9 mouse cellular contexts compared by ENCODE assay signal in the genomic region with DNA sequence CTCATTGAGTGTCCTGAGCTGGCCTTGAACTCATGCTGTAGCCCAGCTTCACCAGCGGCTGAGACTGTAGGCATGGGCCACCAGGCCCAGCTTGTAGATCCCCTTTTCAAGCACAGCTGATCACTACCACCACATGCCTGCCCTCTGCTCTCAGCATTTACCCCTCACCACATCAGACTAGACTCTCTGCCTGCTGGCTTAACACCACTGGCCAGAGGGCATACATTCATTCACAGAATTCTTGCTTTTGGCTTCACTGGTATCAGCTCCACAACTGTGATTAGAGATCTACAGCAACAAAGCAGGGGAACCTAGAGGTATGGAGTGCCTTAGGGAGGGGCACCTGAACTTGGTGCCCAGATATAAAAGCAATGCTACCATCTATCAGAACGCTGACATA. TPM values are rescaled to one million over a fixed set of nuclear protein-coding genes. Genes with fewer than 3 reads are reported as not detected.
DNase-seq lines count a peak whose midpoint lies in the region; ATAC-seq and TF ChIP-seq lines count a peak whose summit lies in the region.
"Had no signal": no experiment of that assay in that cellular context is flagged by ENCODE, and none has a peak within 500 bp of the region (broad histone marks: within the 10 kb centered on the region; RNA-seq: fewer than 3 reads in every experiment).

No protein-coding gene starts in this region.

- 95% methylated on average over 2 of the region's 2 CpGs for WGBS in lung, embryonic 14.5 days
- WGBS in forebrain, embryonic 12.5 days = 96% methylated on average over 2 of the region's 2 CpGs
- WGBS in limb, embryonic 10.5 days = 89% methylated on average over 2 of the region's 2 CpGs
- WGBS in neural tube, embryonic 14.5 days = 93% methylated on average over 2 of the region's 2 CpGs

- H3K4me2 ChIP-seq in lung, embryonic 14.5 days = peak overlapping the region; percentile 65
- peak overlapping the region; percentile 55 for H3K4me2 ChIP-seq in forebrain, embryonic 12.5 days
- peak overlapping the region; percentile 41 for H3K4me2 ChIP-seq in neural tube, embryonic 14.5 days (ENCODE audit: low read depth, low read length)

- no peaks in the 10 kb centered on the region for H3K27me3 ChIP-seq in lung, embryonic 14.5 days (ENCODE audit: insufficient read depth, low read length)
- H3K27me3 ChIP-seq in forebrain, embryonic 12.5 days = 0 out of 2 replicates have a peak, but pooled peaks cover 7% of the 10 kb centered on the region
- no peaks in the 10 kb centered on the region for H3K27me3 ChIP-seq in limb, embryonic 10.5 days (ENCODE audit: low read depth, poor library complexity, severe bottlenecking)
- H3K27me3 ChIP-seq in neural tube, embryonic 14.5 days (ENCODE audit: control insufficient read depth, insufficient read depth, low read length) = no peaks in the 10 kb centered on the region

- ATAC-seq in lung, embryonic 14.5 days (ENCODE audit: insufficient read depth) = no peak
- no peak for ATAC-seq in forebrain, embryonic 12.5 days (ENCODE audit: low FRiP score)
- ATAC-seq in neural tube, embryonic 14.5 days (ENCODE audit: low read depth) = no peak

- peaks cover 29% of the 10 kb centered on the region for H3K36me3 ChIP-seq in lung, embryonic 14.5 days (ENCODE audit: insufficient read depth)
- peaks cover 25% of the 10 kb centered on the region for H3K36me3 ChIP-seq in forebrain, embryonic 12.5 days (replicated peaks)
- H3K36me3 ChIP-seq in limb, embryonic 10.5 days = peaks cover 36% of the 10 kb centered on the region
- H3K36me3 ChIP-seq in neural tube, embryonic 14.5 days (ENCODE audit: control insufficient read depth, insufficient read depth, low read length) = peaks cover 6% of the 10 kb centered on the region

- 0 out of 2 replicates have a peak overlapping the region, but pooled peaks have one; percentile 0 for H3K9ac ChIP-seq in lung, embryonic 14.5 days
- H3K9ac ChIP-seq in forebrain, embryonic 12.5 days = no peak overlapping the region
- H3K9ac ChIP-seq in neural tube, embryonic 14.5 days (replicated peaks; ENCODE audit: low read depth, low read length) = no peak overlapping the region

- intact Hi-C loops in gastrocnemius, postnatal 36 days (cut with DNase I) = no loop called here

- peak overlapping the region; percentile 49 for H3K4me3 ChIP-seq in lung, embryonic 14.5 days (ENCODE audit: low read depth, low read length)
- peak overlapping the region; percentile 46; the same call in 1 of the 2 replicates for H3K4me3 ChIP-seq in forebrain, embryonic 12.5 days (replicated peaks)
- H3K4me3 ChIP-seq in limb, embryonic 10.5 days = peak overlapping the region; percentile 54; the same call in 1 of the 2 replicates
- peak overlapping the region; percentile 40; the same call in 1 of the 2 replicates for H3K4me3 ChIP-seq in neural tube, embryonic 14.5 days (ENCODE audit: low read depth, low read length)

- no peak for DNase-seq in lung, embryonic 14.5 days
- DNase-seq in lung, postnatal 14 days = no peak
- no peak for DNase-seq in limb, embryonic 10.5 days (ENCODE audit: low spot score)
- no peak for DNase-seq in retina, embryonic 14.5 days (ENCODE audit: low spot score)
- DNase-seq in ovary, adult 18-20 months (ENCODE audit: low spot score) = no peak
- no peak for DNase-seq in gastrocnemius, postnatal 36 days

- H3K27ac ChIP-seq in lung, embryonic 14.5 days (ENCODE audit: low read depth) = no peak overlapping the region
- H3K27ac ChIP-seq in forebrain, embryonic 12.5 days = no peak overlapping the region
- H3K27ac ChIP-seq in limb, embryonic 10.5 days = no peak overlapping the region
- H3K27ac ChIP-seq in neural tube, embryonic 14.5 days (ENCODE audit: low read depth, low read length) = no peak overlapping the region

- peaks cover 6% of the 10 kb centered on the region; the same call in 1 of the 2 replicates for H3K4me1 ChIP-seq in lung, embryonic 14.5 days (ENCODE audit: insufficient read depth)
- peaks cover 14% of the 10 kb centered on the region for H3K4me1 ChIP-seq in forebrain, embryonic 12.5 days
- H3K4me1 ChIP-seq in limb, embryonic 10.5 days = peaks cover 27% of the 10 kb centered on the region
- peaks cover 6% of the 10 kb centered on the region; the same call in 1 of the 2 replicates for H3K4me1 ChIP-seq in neural tube, embryonic 14.5 days (ENCODE audit: control insufficient read depth, insufficient read depth, low read length)

- H3K9me3 ChIP-seq in lung, embryonic 14.5 days (ENCODE audit: low read depth, low read length) = no peaks in the 10 kb centered on the region
- H3K9me3 ChIP-seq in forebrain, embryonic 12.5 days = no peaks in the 10 kb centered on the region
- H3K9me3 ChIP-seq in limb, embryonic 10.5 days (replicated peaks) = no peaks in the 10 kb centered on the region
- no peaks in the 10 kb centered on the region for H3K9me3 ChIP-seq in neural tube, embryonic 14.5 days (ENCODE audit: control insufficient read depth, low read length)

- no peak for TF ChIP-seq CTCF in lung, embryonic 14.5 days (IDR thresholded peaks at IDR 0.05; ENCODE audit: low read depth)

RNA-seq across cellular contexts. Expression of a gene that starts 5.2 kb away (rescaled TPM):
- polyA plus RNA-seq in lung, embryonic 14.5 days (2014; fragmentation: Nextera tagmentation; extraction: Ambion mirVana) = 93.5 and 94.5 TPM in 2 replicates
- polyA plus RNA-seq in forebrain, embryonic 12.5 days (2016; fragmentation: Nextera tagmentation; extraction: Ambion mirVana) = 56.4 and 60.7 TPM in 2 replicates
- polyA plus RNA-seq in limb, embryonic 10.5 days (2016; fragmentation: Nextera tagmentation; extraction: Ambion mirVana) = 74.9 and 79.2 TPM in 2 replicates
- 98.8 and 110 TPM in 2 replicates for polyA plus RNA-seq in neural tube, embryonic 14.5 days (2014; fragmentation: Nextera tagmentation; extraction: Ambion mirVana)
- total RNA-seq in gastrocnemius, postnatal 36 days (2021) = 10 to 100 TPM; 58.2 to 68.0 TPM

RNA-seq across cellular contexts. Expression of a gene that starts 19.1 kb away (rescaled TPM):
- not detected in 2 replicates for polyA plus RNA-seq in lung, embryonic 14.5 days (2014; fragmentation: Nextera tagmentation; extraction: Ambion mirVana)
- not detected in 2 replicates for polyA plus RNA-seq in forebrain, embryonic 12.5 days (2016; fragmentation: Nextera tagmentation; extraction: Ambion mirVana)
- polyA plus RNA-seq in limb, embryonic 10.5 days (2016; fragmentation: Nextera tagmentation; extraction: Ambion mirVana) = not detected in 2 replicates
- not detected in 2 replicates for polyA plus RNA-seq in neural tube, embryonic 14.5 days (2014; fragmentation: Nextera tagmentation; extraction: Ambion mirVana)
- not detected for total RNA-seq in gastrocnemius, postnatal 36 days (2021)
- total RNA-seq: gastrocnemius, postnatal 4 days had no signal

RNA-seq across cellular contexts. Expression of a gene that starts 20.7 kb away (rescaled TPM):
- 5.5 and 7.3 TPM in 2 replicates for polyA plus RNA-seq in lung, embryonic 14.5 days (2014; fragmentation: Nextera tagmentation; extraction: Ambion mirVana)
- polyA plus RNA-seq in forebrain, embryonic 12.5 days (2016; fragmentation: Nextera tagmentation; extraction: Ambion mirVana) = 21.5 and 22.9 TPM in 2 replicates
- 5.9 and 7.9 TPM in 2 replicates for polyA plus RNA-seq in limb, embryonic 10.5 days (2016; fragmentation: Nextera tagmentation; extraction: Ambion mirVana)
- polyA plus RNA-seq in neural tube, embryonic 14.5 days (2014; fragmentation: Nextera tagmentation; extraction: Ambion mirVana) = 65.1 and 76.5 TPM in 2 replicates
- total RNA-seq in gastrocnemius, postnatal 36 days (2021) = 1 to 10 TPM; 3.8 to 4.0 TPM

RNA-seq across cellular contexts. Expression of a gene that starts 23.3 kb away (rescaled TPM):
- polyA plus RNA-seq in lung, embryonic 14.5 days (2014; fragmentation: Nextera tagmentation; extraction: Ambion mirVana) = 0.09 TPM in 1 of 2 replicates, not detected in the other
- polyA plus RNA-seq in forebrain, embryonic 12.5 days (2016; fragmentation: Nextera tagmentation; extraction: Ambion mirVana) = 0.09 TPM in 2 replicates
- polyA plus RNA-seq in limb, embryonic 10.5 days (2016; fragmentation: Nextera tagmentation; extraction: Ambion mirVana) = 0.15 TPM in 1 of 2 replicates, not detected in the other
- 0.13 and 0.31 TPM in 2 replicates for polyA plus RNA-seq in neural tube, embryonic 14.5 days (2014; fragmentation: Nextera tagmentation; extraction: Ambion mirVana)
- total RNA-seq in gastrocnemius, postnatal 36 days (2021) = not detected
- total RNA-seq: gastrocnemius, postnatal 4 days had no signal

RNA-seq across cellular contexts. Expression of a gene that starts 23.5 kb away (rescaled TPM):
- polyA plus RNA-seq in lung, embryonic 14.5 days (2014; fragmentation: Nextera tagmentation; extraction: Ambion mirVana) = 76.6 and 76.8 TPM in 2 replicates
- polyA plus RNA-seq in forebrain, embryonic 12.5 days (2016; fragmentation: Nextera tagmentation; extraction: Ambion mirVana) = 70.4 and 73.9 TPM in 2 replicates
- polyA plus RNA-seq in limb, embryonic 10.5 days (2016; fragmentation: Nextera tagmentation; extraction: Ambion mirVana) = 86.7 and 87.0 TPM in 2 replicates
- polyA plus RNA-seq in neural tube, embryonic 14.5 days (2014; fragmentation: Nextera tagmentation; extraction: Ambion mirVana) = 78.3 and 81.1 TPM in 2 replicates
- 10 to 100 TPM; 20.0 to 22.3 TPM for total RNA-seq in gastrocnemius, postnatal 36 days (2021)
